Mouse (Mus musculus) ES-Bruce4 (cell line): ENCODE results near the gene Sumo3. TPM values are rescaled to one million over a fixed set of nuclear protein-coding genes. Genes with fewer than 3 reads are reported as not detected.

Experiments used
- H3K27ac ChIP-seq: 2 replicates; pipeline ENCODE4 v1.5.1; 2012; ENCODE audit warnings: low read length, inconsistent platforms; ENCODE audit not compliant: insufficient read depth
- H3K27me3 ChIP-seq: 2 replicates; pipeline ENCODE4 v1.6.1; 2012; ENCODE audit warnings: mild to moderate bottlenecking, low read length, inconsistent platforms; ENCODE audit not compliant: control insufficient read depth, poor library complexity, insufficient read depth, severe bottlenecking
- H3K36me3 ChIP-seq: 2 replicates; pipeline ENCODE4 v1.6.1; 2012; ENCODE audit warnings: inconsistent platforms, mild to moderate bottlenecking, low read length, moderate library complexity; ENCODE audit not compliant: control insufficient read depth, poor library complexity, insufficient read depth, severe bottlenecking
- H3K4me1 ChIP-seq: one replicate; pipeline ENCODE4 v1.8.1; 2011; ENCODE audit warnings: low read length; ENCODE audit not compliant: control insufficient read depth, insufficient read depth
- H3K4me3 ChIP-seq: 2 replicates; pipeline ENCODE4 v1.5.1; 2011; ENCODE audit warnings: low read depth, mild to moderate bottlenecking, low read length
- H3K9ac ChIP-seq: 2 replicates; pipeline ENCODE4 v1.6.1; 2012; ENCODE audit warnings: low read depth, mild to moderate bottlenecking, inconsistent platforms; ENCODE audit not compliant: poor library complexity, severe bottlenecking
- H3K9me3 ChIP-seq: replicated peaks from 2 replicates; pipeline ENCODE4 v1.6.1; 2012; ENCODE audit warnings: mild to moderate bottlenecking, low read length, inconsistent platforms; ENCODE audit not compliant: control insufficient read depth, poor library complexity, insufficient read depth, severe bottlenecking
- CTCF ChIP-seq: IDR thresholded peaks from one replicate; pipeline ENCODE4 v1.8.1; 2011; ENCODE audit warnings: low read depth, low read length
- EP300 ChIP-seq: IDR thresholded peaks from 2 replicates; pipeline ENCODE4 v1.6.1; 2011; ENCODE audit warnings: low read depth, low read length; ENCODE audit not compliant: insufficient read depth
- POLR2A ChIP-seq: IDR thresholded peaks from one replicate; pipeline ENCODE4 v1.8.1; 2011; ENCODE audit warnings: low read length; ENCODE audit not compliant: insufficient read depth
- polyA plus RNA-seq: library from polyadenylated mRNA; stranded (reverse); fragments of >200 nt; gene quantifications from 2 replicates; pipeline ENCODE4 v1.2.4, GENCODE M21; 2011; ENCODE audit warnings: low read depth; ENCODE audit not compliant: missing spikeins, insufficient read depth, insufficient read length

Sumo3 gene
- polyA plus RNA-seq, 1 experiment = 218 TPM

DNA sequence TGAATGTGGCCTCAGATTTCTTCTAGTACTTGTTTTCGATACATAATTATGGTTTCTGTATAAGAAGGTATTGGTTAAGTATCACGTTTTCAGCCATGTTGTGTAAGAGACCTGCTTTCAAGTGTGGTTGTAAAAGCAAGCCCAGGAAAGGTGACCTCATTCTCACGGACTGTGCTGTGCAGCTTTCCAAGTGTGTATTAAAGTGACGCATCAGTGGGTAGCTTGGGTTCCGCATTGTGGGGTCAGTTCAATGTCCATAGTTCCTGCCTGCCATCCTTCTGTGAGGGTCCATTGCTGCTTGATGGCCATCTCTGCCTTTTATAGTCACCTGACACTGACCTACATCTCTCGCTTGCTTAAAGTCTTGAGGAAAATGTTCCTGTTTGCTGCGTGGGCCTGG, 11.0 kb downstream of the Sumo3 start:
- no peak for TF ChIP-seq POLR2A
- no peak for TF ChIP-seq CTCF
- TF ChIP-seq EP300 = no peak
- Histone ChIP-seq H3K4me1 (no peaks in the 10 kb centered on the region), H3K4me3 (no peak overlapping the region), H3K27ac (no peak overlapping the region), H3K36me3 (peaks cover 36% of the 10 kb centered on the region), H3K9ac (no peak overlapping the region), H3K27me3 (no peaks in the 10 kb centered on the region), H3K9me3 (no peaks in the 10 kb centered on the region)

- TF ChIP-seq CTCF (no peak), EP300 (no peak), POLR2A (no peak)
- Histone ChIP-seq H3K4me1 (peaks cover 2% of the 10 kb centered on the region), H3K27me3 (no peaks in the 10 kb centered on the region), H3K4me3 (peak overlapping the region; percentile 79), H3K9me3 (no peaks in the 10 kb centered on the region), H3K36me3 (peaks cover 10% of the 10 kb centered on the region; the same call in 1 of the 2 replicates), H3K27ac (0 out of 2 replicates have a peak overlapping the region, but pooled peaks have one; percentile 10), H3K9ac (peak overlapping the region; percentile 98)
Observed at GRCm38 (mm10) chr10:77621546-77621945, 15.6 kb downstream of the Sumo3 start.

- peak within 1 kb of the TSS; percentile 98 for H3K9ac ChIP-seq
- 0 out of 2 replicates have a peak within 1 kb of the TSS, but pooled peaks have one; percentile 10 for H3K27ac ChIP-seq
- peaks cover 2% of the 10 kb centered on the region for H3K4me1 ChIP-seq
- no peak for TF ChIP-seq POLR2A
- 0 out of 2 replicates have a peak, but pooled peaks have one; percentile 14 for TF ChIP-seq EP300
- peak within 1 kb of the TSS; percentile 79 for H3K4me3 ChIP-seq
- H3K27me3 ChIP-seq = no peaks in the 10 kb centered on the region
- H3K9me3 ChIP-seq = no peaks in the 10 kb centered on the region
- H3K36me3 ChIP-seq = peaks cover 6% of the 10 kb centered on the region; the same call in 1 of the 2 replicates
Observed at GRCm38 (mm10) chr10:77622055-77622988, 16.4 kb downstream of the Sumo3 start, which contains the start of gene Ube2g2. Gene Ube2g2 (plus strand): TSS chr10:77622275.

GRCm38 (mm10) chr10:77623069-77623492, 17.2 kb downstream of the Sumo3 start:
- Histone ChIP-seq H3K4me1 (peaks cover 2% of the 10 kb centered on the region), H3K36me3 (peaks cover 4% of the 10 kb centered on the region; the same call in 1 of the 2 replicates)
- TF ChIP-seq EP300 = no peak
- TF ChIP-seq POLR2A = no peak
- no peak for TF ChIP-seq CTCF

GRCm38 (mm10) chr10:77623639-77624400, 17.9 kb downstream of the Sumo3 start:
- Histone ChIP-seq H3K36me3 (peaks cover 4% of the 10 kb centered on the region; the same call in 1 of the 2 replicates), H3K27me3 (no peaks in the 10 kb centered on the region), H3K9me3 (no peaks in the 10 kb centered on the region), H3K9ac (0 out of 2 replicates have a peak overlapping the region, but pooled peaks have one; percentile 98), H3K4me3 (no peak overlapping the region), H3K27ac (no peak overlapping the region), H3K4me1 (peaks cover 2% of the 10 kb centered on the region)
- TF ChIP-seq EP300 = no peak
- TF ChIP-seq CTCF = no peak
- TF ChIP-seq POLR2A = no peak

More at GRCm38 (mm10) chr10:77623069-77623492, 17.2 kb downstream of the Sumo3 start:
- peak overlapping the region; percentile 98 for H3K9ac ChIP-seq
- H3K27me3 ChIP-seq = no peaks in the 10 kb centered on the region
- H3K27ac ChIP-seq = no peak overlapping the region
- peak overlapping the region; percentile 28 for H3K4me3 ChIP-seq
- H3K9me3 ChIP-seq = no peaks in the 10 kb centered on the region
